Mouse (Mus musculus) spleen, adult 2 months (tissue): ENCODE data around the gene Ubap1l.

Experiments used
- CTCF ChIP-seq: fragments of 200-500 bp; IDR thresholded peaks from 2 replicates; pipeline ENCODE4 v1.5.1; 2011; ENCODE audit warnings: mild to moderate bottlenecking, inconsistent platforms; ENCODE audit not compliant: insufficient read depth, insufficient read length, insufficient replicate concordance; ENCODE audit errors: extremely low read depth
- POLR2A ChIP-seq: fragments of 200-500 bp; IDR thresholded peaks from 2 replicates; pipeline ENCODE4 v1.6.1; 2011; ENCODE audit warnings: low read depth, low read length, inconsistent platforms

DNA sequence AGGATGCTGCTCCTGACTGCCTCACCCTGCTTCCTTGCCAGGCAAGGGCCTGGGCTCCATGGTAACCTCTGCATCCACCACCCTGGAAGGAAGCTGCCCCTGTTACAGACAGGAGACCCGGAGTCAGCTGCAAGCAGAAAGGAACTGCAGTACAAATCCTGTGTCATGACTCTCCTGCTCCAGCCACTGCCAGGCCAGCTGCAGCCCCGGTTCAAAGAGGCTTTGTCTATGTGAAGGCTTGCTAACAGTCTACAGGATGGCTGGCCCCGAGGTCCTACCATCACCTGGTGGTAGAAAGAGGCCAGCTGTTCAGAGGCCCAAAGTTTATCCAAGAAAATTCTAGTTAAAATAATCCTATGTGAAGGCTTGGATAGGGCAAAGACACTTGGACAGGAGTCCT is 50.5 kb downstream of the Ubap1l start:
- no peak for TF ChIP-seq CTCF
- no peak for TF ChIP-seq POLR2A
